Mouse (Mus musculus): ENCODE measurements around the gene Gnptab.
"Not testable (repeated sequence)": the region's sequence is repeated elsewhere in the genome, so short reads cannot be mapped to it uniquely, and the experiment has no call there.

The Gnptab gene

GRCm38 (mm10) chr10:88412290-88412995 is 33.5 kb downstream of the Gnptab start:
- no peak for DNase-seq (ENCODE audit: low spot score)

GRCm38 (mm10) chr10:88417686-88418085 is 38.8 kb downstream of the Gnptab start:
- no peak for DNase-seq (ENCODE audit: low spot score)

GRCm38 (mm10) chr10:88420141-88420541 is 41.2 kb downstream of the Gnptab start:
- DNase-seq (ENCODE audit: low spot score), result no peak

GRCm38 (mm10) chr10:88420655-88421435 is 41.9 kb downstream of the Gnptab start:
- no peak for DNase-seq (ENCODE audit: low spot score)

- peak; percentile 82 for DNase-seq (ENCODE audit: low spot score)
These were observed 47.4 kb downstream of the Gnptab start for GRCm38 (mm10) chr10:88426158-88426816.

GRCm38 (mm10) chr10:88426896-88427295 is 48.0 kb downstream of the Gnptab start:
- DNase-seq (ENCODE audit: low spot score), result no peak

- no peak for DNase-seq (ENCODE audit: low spot score)
These were observed 49.1 kb downstream of the Gnptab start for GRCm38 (mm10) chr10:88427998-88428397.

- no peak for DNase-seq (ENCODE audit: low spot score)
These were observed 62.3 kb downstream of the Gnptab start for GRCm38 (mm10) chr10:88441224-88441623.

- no peak for DNase-seq (ENCODE audit: low spot score)
These were observed 72.3 kb downstream of the Gnptab start for GRCm38 (mm10) chr10:88451221-88451620.

- DNase-seq (ENCODE audit: low spot score), result no peak
These were observed 73.1 kb downstream of the Gnptab start for GRCm38 (mm10) chr10:88451990-88452389.

GRCm38 (mm10) chr10:88457816-88458215 is 78.9 kb downstream of the Gnptab start:
- DNase-seq (ENCODE audit: low spot score), result no peak

- no peak for DNase-seq (ENCODE audit: low spot score)
These were observed 80.6 kb downstream of the Gnptab start, which contains the start of gene Sycp3 for GRCm38 (mm10) chr10:88459502-88459992. Gene Sycp3 (plus strand): TSS chr10:88459569.

GRCm38 (mm10) chr10:88460122-88460820 is 81.3 kb downstream of the Gnptab start:
- DNase-seq (ENCODE audit: low spot score), result no peak

- not testable (repeated sequence) for DNase-seq (ENCODE audit: low spot score)
These were observed 103.9 kb downstream of the Gnptab start for GRCm38 (mm10) chr10:88482866-88483265.

- no peak for DNase-seq (ENCODE audit: low spot score)
These were observed 109.7 kb downstream of the Gnptab start for GRCm38 (mm10) chr10:88488629-88489028.

GRCm38 (mm10) chr10:88491632-88492031 is 112.7 kb downstream of the Gnptab start:
- no peak for DNase-seq (ENCODE audit: low spot score)

GRCm38 (mm10) chr10:88492658-88493057 is 113.7 kb downstream of the Gnptab start:
- DNase-seq (ENCODE audit: low spot score), result no peak

- DNase-seq (ENCODE audit: low spot score), result no peak
These were observed 116.1 kb downstream of the Gnptab start for GRCm38 (mm10) chr10:88494959-88495587.

Data from retina, embryonic 14.5 days (tissue).